Mouse (Mus musculus) heart, postnatal 25 days (tissue): ENCODE data around the gene Stt3a. TPM values are rescaled to one million over a fixed set of nuclear protein-coding genes. Genes with fewer than 3 reads are reported as not detected.
A peak's percentile ranks its signal among the peaks of the same experiment; 100 is the strongest.

Source experiments
- DNase-seq: peaks from one replicate; pipeline ENCODE4 v3.0.0; 2022; ENCODE audit warnings: low spot score
- intact Hi-C: fragments of 180-260 bp; cut with DNase I; formaldehyde crosslinking; loops from one replicate; pipeline ENCODE4 v1.15.1; 2025
- total RNA-seq, 2 experiments: library from RNA; stranded (reverse); gene quantifications; 2 replicates each; pipeline ENCODE4 v1.2.3; 2021

Gene Stt3a
- total RNA-seq, 2 experiments from 2014 or later = 67.8 to 74.5 TPM

DNA sequence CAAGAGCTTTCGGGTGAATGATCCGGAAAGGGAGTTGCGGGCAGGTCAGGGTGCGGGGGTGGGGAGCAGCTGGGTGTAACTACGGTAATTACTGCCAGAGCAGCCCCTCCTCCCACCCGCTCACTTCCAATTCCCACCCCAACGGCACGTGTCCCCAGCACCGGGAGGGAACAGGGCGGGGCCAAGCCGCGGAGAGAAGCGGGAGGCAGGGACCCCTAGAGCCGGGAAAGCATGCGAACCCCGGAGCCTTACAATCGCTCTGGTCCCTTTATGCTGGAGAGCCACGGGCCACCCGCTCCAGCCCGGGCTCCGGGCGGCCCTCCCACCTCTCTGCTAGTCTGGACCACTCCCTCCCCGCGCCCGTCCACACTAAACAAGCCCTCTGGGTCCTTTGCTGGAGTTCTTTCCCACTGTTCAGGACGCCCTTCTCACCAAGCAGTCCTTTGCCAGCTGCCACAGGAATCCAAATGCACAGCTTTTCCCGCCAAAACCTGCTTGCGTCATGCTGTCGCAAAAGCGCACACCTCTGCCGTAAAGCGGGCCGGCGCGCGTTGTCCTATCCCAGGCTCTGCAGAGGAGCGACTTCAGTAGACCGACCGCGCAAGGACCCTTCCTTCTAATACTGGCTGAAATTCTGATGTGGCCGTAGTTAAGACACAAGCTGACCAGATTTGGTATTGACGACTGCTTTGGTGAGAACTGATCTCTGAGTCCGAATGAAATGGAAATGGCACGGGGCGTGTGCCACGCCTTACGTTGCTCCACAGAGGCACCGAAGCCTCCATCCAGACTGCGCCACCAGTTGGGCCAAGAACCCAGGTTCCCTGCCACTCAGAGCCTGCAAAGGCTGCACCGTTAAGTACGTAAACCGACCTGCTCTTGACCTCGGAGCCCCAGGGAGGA, 41.1 kb downstream of the Stt3a start:
- peak; percentile 80 for DNase-seq
- intact Hi-C loops = no loop called here

DNA sequence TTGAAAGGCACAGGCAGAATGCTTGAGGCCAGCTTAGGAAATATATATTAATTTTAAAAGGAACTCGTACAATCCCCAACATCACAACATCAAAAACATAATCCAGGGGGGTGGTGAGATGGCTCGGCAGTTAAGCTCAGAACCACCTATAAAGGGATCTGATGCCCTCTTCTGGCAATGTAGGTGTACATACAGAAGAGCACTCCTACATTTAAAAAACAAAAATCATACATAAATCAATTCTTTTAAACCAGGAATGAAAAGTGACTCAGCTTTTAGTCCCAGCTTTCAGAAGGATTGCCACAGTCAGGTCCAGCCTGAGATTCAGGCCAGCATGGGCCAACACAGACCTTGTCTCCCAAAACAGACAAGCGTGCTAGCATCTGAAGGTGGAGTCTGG, 50.9 kb downstream of the Stt3a start:
- no peak for DNase-seq
- intact Hi-C loops = no loop called here

DNA sequence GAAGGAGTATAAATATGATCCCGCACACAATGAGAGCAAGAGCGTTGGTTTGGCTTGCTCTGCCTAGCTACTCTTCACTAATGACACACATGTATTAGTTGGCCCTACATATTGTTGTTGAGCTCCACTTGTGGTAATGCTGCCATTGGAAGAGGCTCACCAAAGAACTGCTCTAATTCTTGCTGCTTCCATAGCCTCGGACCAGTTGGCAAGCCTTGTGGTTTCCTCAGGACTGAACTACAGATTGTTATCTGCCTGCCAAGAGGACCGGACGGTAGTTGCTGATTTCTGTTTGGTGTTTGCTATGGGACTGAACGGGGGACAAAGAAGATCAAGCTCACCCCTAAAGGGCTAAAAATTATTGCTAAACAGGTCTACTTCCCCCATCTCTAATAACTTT, 60.2 kb downstream of the Stt3a start:
- intact Hi-C loops = no loop called here
- DNase-seq = no peak

DNA sequence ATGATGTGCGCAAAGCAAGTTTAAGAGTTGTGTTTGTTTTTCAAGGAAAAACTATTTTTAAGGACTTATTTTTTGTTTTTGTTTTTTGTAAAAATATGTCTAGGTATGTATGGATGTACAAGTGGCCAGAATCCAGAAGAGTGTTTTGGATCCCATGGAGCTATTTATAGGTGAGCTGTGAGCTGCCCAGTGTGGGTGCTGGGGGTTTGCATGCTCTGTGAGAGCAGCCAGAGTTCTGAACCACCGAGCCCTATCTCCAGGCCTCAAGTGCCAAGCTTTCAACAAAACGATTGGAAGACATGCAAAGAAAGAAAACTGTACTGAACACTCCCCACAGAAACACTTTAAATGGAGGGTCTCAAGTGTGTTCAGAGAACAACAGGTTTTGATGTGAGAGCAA, 61.6 kb downstream of the Stt3a start:
- intact Hi-C loops = no loop called here
- DNase-seq = no peak

DNA sequence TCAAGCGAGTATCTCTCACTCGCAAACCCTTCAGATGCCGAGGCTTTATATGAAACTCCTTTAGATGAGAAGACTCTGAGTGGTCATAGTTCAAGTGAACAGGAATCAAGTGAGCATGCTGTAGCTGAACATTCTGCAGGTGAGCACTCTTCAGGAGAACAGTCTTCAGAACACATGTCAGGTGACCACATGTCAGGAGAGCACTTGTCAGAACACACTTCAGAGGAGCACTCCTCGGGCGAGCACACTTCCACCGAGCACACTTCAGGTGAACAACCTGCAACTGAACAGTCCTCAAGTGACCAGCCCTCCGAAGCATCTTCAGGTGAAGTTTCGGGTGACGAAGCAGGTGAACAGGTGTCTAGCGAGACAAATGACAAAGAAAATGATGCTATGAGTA, 73.2 kb downstream of the Stt3a start:
- DNase-seq = no peak
- intact Hi-C loops = no loop called here

DNA sequence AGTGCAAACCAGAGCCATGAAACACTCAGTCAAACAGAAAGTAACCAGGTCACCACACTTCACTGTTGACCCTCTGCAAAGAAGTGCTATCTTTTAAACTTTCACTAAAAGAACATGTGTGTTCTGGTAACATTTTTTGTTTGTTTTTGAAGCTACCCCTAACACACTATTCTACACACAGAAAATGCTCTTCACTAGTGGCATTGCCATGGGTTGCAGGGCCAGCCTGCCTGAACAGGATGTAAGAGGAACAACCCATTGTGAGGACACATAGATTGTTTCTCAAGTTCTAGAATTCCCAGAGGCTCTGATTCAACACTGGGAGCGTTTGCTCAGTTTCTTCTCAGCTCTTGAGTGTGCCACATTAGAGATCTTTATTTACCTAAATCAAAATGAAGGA, 74.6 kb downstream of the Stt3a start, which contains the start of gene Acrv1:
TSS of gene Acrv1 (plus strand) at position 301 of the 400 bp plus-strand sequence.
- intact Hi-C loops = no loop called here

DNA sequence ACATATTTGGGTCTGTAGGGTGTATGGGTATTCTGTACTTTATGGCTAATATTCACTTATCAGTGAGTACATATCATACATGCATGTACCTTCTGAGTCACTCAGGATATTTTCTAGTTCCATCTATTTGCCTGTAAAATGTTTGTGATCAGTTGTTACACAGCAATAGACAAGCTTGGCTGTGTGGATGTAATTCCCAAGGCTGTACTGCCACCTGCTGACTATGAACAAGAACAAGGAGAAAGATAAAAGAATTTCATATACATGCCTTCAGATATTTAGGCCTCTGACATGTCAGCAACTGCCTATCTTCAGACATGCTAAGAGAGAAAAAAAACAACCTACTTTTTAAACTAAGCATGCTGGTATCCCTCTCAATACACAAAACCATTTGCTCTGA, 80.2 kb downstream of the Stt3a start:
- intact Hi-C loops = loop anchor here (2.0 kb wide), 1 partner anchor 1095 kb away; no protein-coding TSS in a partner anchor
- DNase-seq = no peak

More for the DNA sequence above, 74.6 kb downstream of the Stt3a start, which contains the start of gene Acrv1:
- no peak for DNase-seq

DNA sequence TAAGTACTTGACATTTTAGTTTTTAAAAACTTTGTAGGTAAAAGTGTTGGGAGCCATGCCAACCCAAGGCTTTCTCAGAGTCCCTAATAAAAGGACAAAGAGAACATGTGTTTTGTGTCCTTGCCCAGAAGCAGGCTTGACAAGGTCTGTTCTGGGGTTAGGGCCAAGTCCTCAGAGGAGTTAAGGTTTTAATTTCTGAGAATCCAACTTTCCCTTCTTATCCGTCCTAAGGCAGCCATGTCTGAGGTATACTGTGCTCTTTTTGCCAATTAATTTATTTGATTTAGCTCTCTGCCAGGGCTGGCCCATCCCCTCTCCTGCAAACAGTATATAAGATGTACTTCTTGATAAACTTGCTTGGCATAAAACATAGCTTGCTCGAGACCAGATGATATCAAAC, 86.1 kb downstream of the Stt3a start:
- DNase-seq = no peak
- intact Hi-C loops = no loop called here

Other genes starting within 250 kb of the Stt3a start
- gene Gm5615, start 225.7 kb downstream of the Stt3a start, total RNA-seq = not detected
- gene Gm17689, start 185.0 kb downstream of the Stt3a start, total RNA-seq = not detected
- not detected for gene A630095E13Rik, start 124.3 kb downstream of the Stt3a start, total RNA-seq
- not detected for gene Acrv1, start 74.5 kb downstream of the Stt3a start, total RNA-seq
- gene Chek1, start 40.6 kb downstream of the Stt3a start, total RNA-seq = under 1 TPM; 0.60 to 0.89 TPM
- 10 to 100 TPM; 87.8 to 91.9 TPM for gene Ei24, start 29.7 kb upstream of the Stt3a start, total RNA-seq
- 1 to 10 TPM; 1.2 to 1.6 TPM for gene Fez1, start 54.2 kb upstream of the Stt3a start, total RNA-seq